Mouse (Mus musculus) liver, postnatal 0 days (tissue): ENCODE data around the gene Casz1.

Experiments
- CTCF ChIP-seq: sonication (generic); IDR thresholded peaks from 2 replicates; pipeline ENCODE4 v1.5.1; 2016; ENCODE audit warnings: antibody characterized with exemption, low read depth
- EP300 ChIP-seq: IDR thresholded peaks from 2 replicates; pipeline ENCODE4 v1.6.1; 2016; ENCODE audit warnings: antibody characterized with exemption, low read depth, mild to moderate bottlenecking

- TF ChIP-seq EP300 (no peak), CTCF (no peak)
Observed at GRCm38 (mm10) chr4:148912134-148912533, 107.9 kb downstream of the Casz1 start.
